In the genomic region with DNA sequence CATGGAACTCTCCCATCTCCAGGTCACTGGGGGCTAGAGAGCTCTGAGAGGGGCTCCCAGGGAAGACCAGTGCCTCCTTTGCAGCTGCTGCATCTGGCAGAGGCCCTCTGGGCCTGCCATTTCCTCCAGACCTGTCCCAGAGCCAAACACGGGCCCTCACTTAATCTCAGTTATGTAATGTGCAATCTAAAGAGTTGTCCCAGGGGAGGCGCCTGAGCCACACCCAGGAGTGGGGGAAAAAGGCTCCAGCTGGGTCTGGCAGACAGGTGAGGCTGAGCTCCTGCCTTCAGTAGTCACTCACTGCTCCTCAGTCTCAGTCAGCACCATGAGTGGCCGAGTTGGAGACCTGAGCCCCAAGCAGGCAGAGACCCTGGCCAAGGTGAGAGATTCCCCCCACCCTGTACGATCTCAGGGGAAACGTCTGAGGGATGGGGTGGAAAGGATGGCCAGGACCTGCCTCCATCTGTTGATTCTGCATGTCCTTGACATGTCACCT, we compare ENCODE assay signal across 23 mouse cellular contexts. TPM values are rescaled to one million over a fixed set of nuclear protein-coding genes. Genes with fewer than 3 reads are reported as not detected.
DNase-seq lines count a peak whose midpoint lies in the region; ATAC-seq and TF ChIP-seq lines count a peak whose summit lies in the region.
"Had no signal": no experiment of that assay in that cellular context is flagged by ENCODE, and none has a peak within 500 bp of the region (broad histone marks: within the 10 kb centered on the region; RNA-seq: fewer than 3 reads in every experiment).

Sec14l3 (plus strand) TSS at position 215 of the 496 bp plus-strand sequence.

- no peaks in the 10 kb centered on the region for H3K36me3 ChIP-seq in lung, embryonic 14.5 days (ENCODE audit: insufficient read depth)
- H3K36me3 ChIP-seq: G1E; heart, embryonic 15.5 days; hindbrain, embryonic 10.5 days had no signal

- H3K9ac ChIP-seq in lung, embryonic 14.5 days = no peak within 1 kb of the TSS
- H3K9ac ChIP-seq: forebrain, embryonic 13.5 days; forebrain, postnatal 0 days; heart, embryonic 15.5 days; hindbrain, embryonic 14.5 days had no signal

- TF ChIP-seq CTCF in lung, embryonic 14.5 days (IDR thresholded peaks at IDR 0.05; ENCODE audit: low read depth) = no peak

- no peak within 1 kb of the TSS for H3K27ac ChIP-seq in lung, embryonic 14.5 days (ENCODE audit: low read depth)
- H3K27ac ChIP-seq: forebrain, embryonic 13.5 days; heart, adult 2 months; heart, embryonic 15.5 days; hindbrain, embryonic 10.5 days; hindbrain, embryonic 14.5 days had no signal

- no peak within 1 kb of the TSS for H3K4me2 ChIP-seq in lung, embryonic 14.5 days
- H3K4me2 ChIP-seq: forebrain, embryonic 13.5 days; heart, embryonic 11.5 days; heart, embryonic 15.5 days; hindbrain, embryonic 14.5 days had no signal

- no peaks in the 10 kb centered on the region for H3K4me1 ChIP-seq in lung, embryonic 14.5 days (ENCODE audit: insufficient read depth)
- H3K4me1 ChIP-seq: forebrain, embryonic 13.5 days; heart, embryonic 15.5 days; hindbrain, embryonic 10.5 days had no signal

- DNase-seq in lung, adult 18-20 months = peak; percentile 86 to 91
- peak; percentile 8 for DNase-seq in lung, embryonic 14.5 days
- peak; percentile 76 for DNase-seq in lung, postnatal 10 days
- DNase-seq in lung, postnatal 4 days = peak; percentile 66 to 82
- no peak for DNase-seq in adrenal gland, postnatal 14 days
- DNase-seq in layer of hippocampus, adult 9-10 months (ENCODE audit: low spot score) = no peak
- DNase-seq: adrenal gland, postnatal 10 days; cerebellum, adult 18-20 months; cerebellum, adult 9-11 months; cerebellum, postnatal 36 days; forebrain, postnatal 0 days; gastrocnemius, postnatal 14 days; heart, adult 2 months; heart, postnatal 14 days had no signal

- no peak within 1 kb of the TSS for H3K4me3 ChIP-seq in lung, embryonic 14.5 days (ENCODE audit: low read depth, low read length)
- H3K4me3 ChIP-seq: forebrain, embryonic 13.5 days; heart, adult 2 months; heart, embryonic 15.5 days; hindbrain, embryonic 10.5 days had no signal

- no peaks in the 10 kb centered on the region for H3K27me3 ChIP-seq in lung, embryonic 14.5 days (ENCODE audit: insufficient read depth, low read length)
- H3K27me3 ChIP-seq: forebrain, embryonic 13.5 days; heart, embryonic 15.5 days had no signal

- WGBS in lung, embryonic 14.5 days = 47% methylated on average over 5 of the region's 5 CpGs

- H3K9me3 ChIP-seq in lung, embryonic 14.5 days (ENCODE audit: low read depth, low read length) = no peaks in the 10 kb centered on the region
- H3K9me3 ChIP-seq: forebrain, embryonic 13.5 days; G1E; heart, embryonic 15.5 days; hindbrain, embryonic 10.5 days had no signal

- no peak for ATAC-seq in lung, embryonic 14.5 days (ENCODE audit: insufficient read depth)
- no peak for ATAC-seq in megakaryocyte, adult 5-6 weeks (ENCODE audit: poor library complexity, severe bottlenecking)
- ATAC-seq: forebrain, embryonic 13.5 days; forebrain, postnatal 0 days had no signal

RNA-seq across cellular contexts. Expression of gene Sec14l3, which starts in this region (rescaled TPM):
- 1.2 and 1.5 TPM in 2 replicates for polyA plus RNA-seq in lung, embryonic 14.5 days (2014; fragmentation: Nextera tagmentation; extraction: Ambion mirVana)
- not detected in 2 replicates for total RNA-seq in megakaryocyte, adult 5-6 weeks (2015)
- not detected in 2 replicates for total RNA-seq in megakaryocyte, adult 5-6 weeks (2017)
- 0.49 and 0.56 TPM in 2 replicates for total RNA-seq in adrenal gland, postnatal 14 days (2021)
- total RNA-seq: gastrocnemius, adult 18-20 months; gastrocnemius, postnatal 14 days; heart, adult 2 months had no signal
- polyA plus RNA-seq: embryonic facial prominence, embryonic 11.5 days; G1E; heart, embryonic 11.5 days; hindbrain, embryonic 10.5 days had no signal

Comparison
In these comparisons a context has a peak if more than half of its experiments do, and no peak if none do; other contexts are left out.
1. DNase-seq: peak in lung, adult 18-20 months (2 of 2), lung, embryonic 14.5 days (single experiment), lung, postnatal 10 days (single experiment) and lung, postnatal 4 days (2 of 2); none in adrenal gland, postnatal 14 days (single experiment) and layer of hippocampus, adult 9-10 months (single experiment).